Mouse (Mus musculus) T-cell, adult 66 days (primary cell): ENCODE data around the gene Nop56. TPM values are rescaled to one million over a fixed set of nuclear protein-coding genes. Genes with fewer than 3 reads are reported as not detected.

Source experiments
- total RNA-seq, 2 experiments: library from RNA; stranded (reverse); gene quantifications; 3 replicates in 1 of 2; 4 replicates in 1 of 2; pipeline ENCODE4 v1.2.4; 2023

The Nop56 gene
- total RNA-seq: 100 to 1,000 TPM; 413 to 486 TPM

DNA sequence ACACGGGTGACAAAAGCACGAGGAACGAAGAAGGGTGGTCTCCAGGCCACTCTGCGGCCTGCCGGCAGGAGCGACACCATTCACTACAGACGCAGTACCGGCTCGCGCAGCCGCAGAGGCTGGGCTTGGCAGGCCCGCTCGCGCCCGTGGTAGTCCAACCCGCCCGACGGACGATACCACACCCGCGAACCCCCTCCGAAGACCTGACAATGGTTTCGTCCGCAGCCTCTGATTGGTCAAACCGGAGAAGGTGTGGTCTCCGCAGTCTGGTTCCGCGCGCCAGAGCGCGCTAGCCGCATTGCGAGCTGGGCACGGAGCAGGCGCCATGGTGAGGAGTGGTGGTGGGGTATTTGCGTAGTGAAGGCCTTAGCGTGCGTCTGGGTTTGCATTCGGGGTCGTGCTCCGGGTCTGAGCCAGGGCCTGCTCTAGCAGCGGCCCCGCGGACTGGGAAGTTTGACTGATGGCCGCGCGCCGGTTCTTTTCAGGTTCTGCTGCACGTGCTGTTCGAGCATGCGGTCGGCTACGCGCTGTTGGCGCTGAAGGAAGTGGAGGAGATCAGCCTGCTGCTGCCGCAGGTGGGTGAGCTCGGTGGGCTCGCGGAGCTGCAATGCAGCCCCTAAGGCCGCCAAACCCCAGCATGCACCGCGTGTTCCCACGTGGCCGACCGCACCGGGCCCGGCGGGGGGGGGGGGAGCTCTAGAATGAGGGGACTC is at the start of gene Nop56:
TSS of gene Nop56 (plus strand) at position 282 of the 713 bp plus-strand sequence.

GRCm38 (mm10) chr2:130283854-130284654 is 9.8 kb downstream of the Nop56 start, which contains the start of gene Idh3b:
Gene Idh3b (minus strand): TSS chr2:130284547.

DNA sequence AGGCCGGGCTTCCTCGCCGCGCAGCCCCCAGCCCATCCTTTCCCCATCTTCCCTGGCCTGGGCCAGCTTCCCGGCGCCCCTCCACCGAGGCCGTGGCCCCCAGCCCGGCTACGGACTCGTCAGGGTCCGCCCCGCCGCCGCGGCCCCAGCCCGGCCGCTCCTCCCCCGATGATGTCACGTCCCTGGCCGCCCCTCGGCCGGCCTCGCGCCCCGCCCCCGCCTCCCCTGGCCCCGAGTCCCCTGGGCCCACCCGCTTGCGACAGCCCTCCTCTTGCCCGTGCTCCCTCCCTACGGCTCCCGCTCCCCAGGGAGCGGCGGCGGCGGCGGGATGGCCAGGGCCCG is 20.7 kb downstream of the Nop56 start, which contains the start of gene Ebf4:
TSS of gene Ebf4 (plus strand) at position 234 of the 342 bp plus-strand sequence.

Other genes with a start within 250 kb of the Nop56 start
- not detected for gene Tgm6, start 162.0 kb upstream of the Nop56 start, total RNA-seq
- 100 to 1,000 TPM; 203 to 212 TPM for gene Snrpb, start 95.0 kb upstream of the Nop56 start, total RNA-seq
- gene Tmc2, start 79.2 kb upstream of the Nop56 start, total RNA-seq: not detected
- gene Idh3b, start 10.1 kb downstream of the Nop56 start, total RNA-seq: 100 to 1,000 TPM; 123 to 134 TPM
- under 1 TPM in 1 of 2 experiments, not detected in 1; 0.20 TPM for gene Ebf4, start 20.7 kb downstream of the Nop56 start, total RNA-seq
- gene Cpxm1, start 123.1 kb downstream of the Nop56 start, total RNA-seq: 1 to 10 TPM in 1 of 2 experiments, not detected in 1; 1.8 TPM
- gene Gm28372, start 130.8 kb downstream of the Nop56 start, total RNA-seq: not detected
- not detected for gene 1700020A23Rik, start 130.8 kb downstream of the Nop56 start, total RNA-seq
- gene Tmem239, start 132.0 kb downstream of the Nop56 start, total RNA-seq: not detected
- 100 to 1,000 TPM; 140 to 159 TPM for gene Vps16, start 149.9 kb downstream of the Nop56 start, total RNA-seq
- 10 to 100 TPM; 24.1 to 27.3 TPM for gene Pced1a, start 150.3 kb downstream of the Nop56 start, total RNA-seq
- 100 to 1,000 TPM; 110 to 115 TPM for gene Ptpra, start 175.8 kb downstream of the Nop56 start, total RNA-seq